Mouse (Mus musculus) spleen, postnatal 36 days (tissue): ENCODE results near the gene Syne2.
"Not testable (repeated sequence)": the region's sequence is repeated elsewhere in the genome, so short reads cannot be mapped to it uniquely, and the experiment has no call there.

ENCODE experiments used
- DNase-seq, 2 experiments: peaks; one replicate each; pipeline ENCODE4 v3.0.0; 2022; ENCODE audit warnings: low spot score in 2 of 2, mixed read lengths in 1 of 2

Syne2 gene

GRCm38 (mm10) chr12:75817959-75818452 lies at the start of gene Syne2:
Gene Syne2 (plus strand): TSS chr12:75818134.
- DNase-seq = peak; percentile 73 to 78

GRCm38 (mm10) chr12:75771410-75771809 lies 46.5 kb upstream of the Syne2 start:
- DNase-seq = no peak

DNA sequence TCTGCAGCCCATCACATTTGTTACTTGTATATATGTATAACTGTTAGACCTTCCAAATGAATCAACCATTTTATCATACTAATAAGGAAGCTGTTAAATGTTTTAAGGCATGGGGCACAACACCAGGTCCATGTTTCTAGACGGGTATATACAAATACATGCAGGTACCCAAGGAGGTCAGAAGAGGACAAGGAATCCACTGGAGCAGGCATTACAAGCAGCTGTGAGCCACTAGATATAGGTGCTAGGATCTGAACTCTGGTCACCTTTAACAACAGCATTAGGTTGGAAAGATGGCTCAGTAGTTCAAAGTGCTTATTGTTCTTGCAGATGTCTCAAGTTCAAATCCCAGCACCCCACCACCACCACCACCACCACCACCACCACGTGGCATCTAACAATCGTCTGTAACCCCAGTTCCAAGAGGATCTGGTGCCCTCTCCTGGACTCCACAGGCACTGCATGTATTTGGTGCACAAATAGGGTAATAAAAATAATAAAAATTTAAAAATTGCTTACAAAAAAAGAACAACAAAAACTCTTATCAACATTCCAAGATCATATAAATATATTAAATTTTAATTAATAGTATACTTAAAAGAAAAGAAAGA lies 45.4 kb upstream of the Syne2 start:
- peak; percentile 29 to 48 for DNase-seq

DNA sequence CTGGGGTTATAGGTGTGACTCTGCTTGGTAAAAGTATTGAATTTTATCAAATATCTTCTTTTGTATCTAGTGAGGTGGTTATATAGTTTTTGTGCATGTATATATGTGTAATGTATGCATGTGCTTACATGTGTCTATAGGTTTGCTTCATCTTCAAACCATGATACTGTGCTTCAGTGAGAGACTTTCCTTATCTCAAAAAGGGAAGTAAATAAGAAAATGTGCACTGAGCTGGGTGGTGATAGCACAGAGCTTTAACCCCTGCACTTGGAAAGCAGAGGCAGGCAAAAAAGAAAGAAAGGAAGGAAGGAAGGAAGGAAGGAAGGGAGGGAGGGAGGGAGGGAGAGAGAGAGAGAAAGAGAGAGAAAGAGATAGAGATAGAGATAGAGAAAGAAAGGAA lies 36.5 kb upstream of the Syne2 start:
- no peak for DNase-seq

- DNase-seq = no peak
These were observed 35.9 kb upstream of the Syne2 start for GRCm38 (mm10) chr12:75781995-75782394.

DNA sequence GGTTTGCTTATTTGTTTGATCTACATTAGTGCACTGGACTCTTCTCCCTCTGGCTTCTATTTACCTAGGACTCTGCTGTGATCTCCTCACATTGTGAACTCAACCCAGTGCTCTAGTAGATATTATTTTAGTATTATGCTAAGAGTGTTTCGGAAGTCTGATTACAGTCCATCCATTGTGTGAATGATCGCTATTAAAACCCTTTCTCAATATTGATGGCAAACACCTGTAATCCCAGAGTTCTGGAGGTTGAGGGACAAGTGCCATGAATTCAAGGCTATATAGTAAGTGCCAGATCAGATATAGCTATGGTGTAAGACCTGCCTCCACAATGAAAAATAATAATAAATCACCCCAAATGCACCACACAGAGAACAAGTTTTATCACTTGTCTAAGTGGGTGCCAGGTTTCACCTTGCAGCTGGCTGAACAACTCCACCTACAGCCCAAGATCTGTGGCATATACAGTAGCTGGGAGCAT lies 33.6 kb upstream of the Syne2 start:
- no peak for DNase-seq

- DNase-seq = not testable (repeated sequence)
These were observed 31.3 kb upstream of the Syne2 start for GRCm38 (mm10) chr12:75786681-75787080.

- no peak for DNase-seq
These were observed 28.5 kb upstream of the Syne2 start for GRCm38 (mm10) chr12:75789451-75789850.

- no peak for DNase-seq
These were observed 23.4 kb upstream of the Syne2 start for GRCm38 (mm10) chr12:75794527-75794926.

GRCm38 (mm10) chr12:75796510-75796909 lies 21.4 kb upstream of the Syne2 start:
- DNase-seq = no peak

DNA sequence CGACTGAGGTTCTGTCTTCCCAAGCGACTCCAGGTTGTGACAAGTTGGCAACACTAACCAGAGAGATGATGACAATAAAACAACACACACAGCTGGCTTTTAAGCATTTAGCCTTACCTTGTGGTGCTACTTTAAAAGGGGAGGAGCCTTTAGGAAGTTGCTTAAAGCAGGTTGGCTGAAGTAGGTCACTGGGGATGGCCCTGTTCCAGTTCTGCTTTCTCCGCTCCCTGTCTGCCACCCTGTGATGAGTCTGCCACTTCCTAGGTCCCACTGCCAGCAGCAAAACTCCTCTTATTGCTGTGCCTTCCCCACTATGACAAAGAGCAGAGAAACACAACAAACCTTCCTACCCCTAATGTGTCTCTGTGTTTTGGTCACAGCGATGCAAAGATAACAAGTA lies 11.7 kb upstream of the Syne2 start:
- no peak for DNase-seq

DNA sequence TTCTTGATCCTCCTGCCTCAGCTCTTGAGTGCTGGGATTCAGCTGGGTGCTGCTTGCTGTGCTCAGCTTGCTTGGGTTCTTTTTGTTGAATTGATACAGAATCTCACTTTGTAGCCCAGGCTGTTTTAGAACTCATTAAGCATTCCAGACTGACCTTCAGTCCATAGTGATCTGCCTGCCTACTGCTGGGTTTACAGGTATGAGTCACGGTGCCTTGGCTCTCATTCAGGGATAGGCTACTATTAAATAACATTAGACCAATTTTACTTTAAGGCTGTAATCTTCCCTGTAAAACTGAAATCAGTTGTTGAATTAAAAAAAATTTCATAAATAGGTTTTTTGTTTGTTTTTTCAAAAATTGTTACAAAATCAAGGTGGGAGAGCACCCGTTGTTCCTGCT lies 4.2 kb upstream of the Syne2 start:
- DNase-seq = no peak

DNA sequence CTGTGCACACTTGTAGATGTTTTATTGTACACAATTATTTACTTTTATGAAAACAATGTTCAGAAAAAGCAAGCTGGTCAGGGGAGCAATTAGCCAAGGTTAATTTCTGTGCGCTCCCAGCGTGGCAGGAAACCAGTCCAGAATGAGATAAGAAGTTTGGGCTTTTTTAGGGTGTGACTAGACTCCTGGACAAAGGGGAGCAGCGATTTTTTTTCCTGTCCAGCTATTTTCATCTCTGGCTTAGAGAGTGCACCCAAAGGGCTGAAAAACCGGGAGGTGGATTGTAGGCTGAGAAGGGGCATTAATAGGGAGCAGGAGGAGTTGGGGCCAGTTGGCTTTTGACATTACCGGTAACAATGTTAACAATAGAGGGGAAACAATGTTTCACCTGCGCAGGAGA lies 3.4 kb upstream of the Syne2 start:
- DNase-seq = no peak

DNA sequence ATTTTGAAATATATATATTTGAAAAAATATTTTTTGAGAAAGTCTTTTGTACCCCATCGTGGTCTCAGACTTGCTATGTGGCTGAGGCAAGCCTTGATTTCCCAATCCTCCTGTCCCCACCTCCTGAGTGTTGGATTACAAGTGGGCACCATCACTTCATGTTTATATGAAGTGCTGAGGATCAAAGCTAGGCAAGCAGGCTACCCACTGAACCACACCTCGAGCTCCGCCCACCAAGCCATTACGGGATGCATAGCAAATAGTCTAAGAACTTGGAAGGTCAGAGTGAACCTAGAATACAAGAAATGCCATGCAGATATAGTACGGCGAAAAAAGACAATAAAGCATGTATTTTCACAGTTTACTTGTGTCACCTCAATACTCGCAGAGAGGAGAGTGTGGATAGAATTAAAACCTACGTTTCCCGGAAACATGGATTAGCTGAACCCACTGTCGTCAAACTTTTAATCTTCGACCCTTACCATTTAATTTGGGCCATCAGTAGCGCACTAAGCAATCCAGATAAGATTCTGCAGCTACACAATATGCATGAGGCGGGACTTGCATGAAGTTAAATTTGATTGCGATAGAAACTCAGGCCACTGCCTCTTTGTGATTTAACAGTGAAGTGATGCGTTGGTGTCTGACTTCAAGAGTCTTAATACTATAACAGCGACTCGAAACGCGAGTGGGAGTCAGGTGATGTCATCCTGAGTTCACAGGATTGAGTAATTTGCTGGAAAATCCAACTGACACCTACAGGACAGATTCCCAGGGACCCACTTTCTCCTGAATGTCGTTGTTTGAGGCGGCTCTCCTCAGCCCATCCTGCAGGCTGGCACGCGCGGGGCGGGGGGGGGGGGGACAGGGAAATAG lies 715 bp upstream of the Syne2 start:
- no peak for DNase-seq

DNA sequence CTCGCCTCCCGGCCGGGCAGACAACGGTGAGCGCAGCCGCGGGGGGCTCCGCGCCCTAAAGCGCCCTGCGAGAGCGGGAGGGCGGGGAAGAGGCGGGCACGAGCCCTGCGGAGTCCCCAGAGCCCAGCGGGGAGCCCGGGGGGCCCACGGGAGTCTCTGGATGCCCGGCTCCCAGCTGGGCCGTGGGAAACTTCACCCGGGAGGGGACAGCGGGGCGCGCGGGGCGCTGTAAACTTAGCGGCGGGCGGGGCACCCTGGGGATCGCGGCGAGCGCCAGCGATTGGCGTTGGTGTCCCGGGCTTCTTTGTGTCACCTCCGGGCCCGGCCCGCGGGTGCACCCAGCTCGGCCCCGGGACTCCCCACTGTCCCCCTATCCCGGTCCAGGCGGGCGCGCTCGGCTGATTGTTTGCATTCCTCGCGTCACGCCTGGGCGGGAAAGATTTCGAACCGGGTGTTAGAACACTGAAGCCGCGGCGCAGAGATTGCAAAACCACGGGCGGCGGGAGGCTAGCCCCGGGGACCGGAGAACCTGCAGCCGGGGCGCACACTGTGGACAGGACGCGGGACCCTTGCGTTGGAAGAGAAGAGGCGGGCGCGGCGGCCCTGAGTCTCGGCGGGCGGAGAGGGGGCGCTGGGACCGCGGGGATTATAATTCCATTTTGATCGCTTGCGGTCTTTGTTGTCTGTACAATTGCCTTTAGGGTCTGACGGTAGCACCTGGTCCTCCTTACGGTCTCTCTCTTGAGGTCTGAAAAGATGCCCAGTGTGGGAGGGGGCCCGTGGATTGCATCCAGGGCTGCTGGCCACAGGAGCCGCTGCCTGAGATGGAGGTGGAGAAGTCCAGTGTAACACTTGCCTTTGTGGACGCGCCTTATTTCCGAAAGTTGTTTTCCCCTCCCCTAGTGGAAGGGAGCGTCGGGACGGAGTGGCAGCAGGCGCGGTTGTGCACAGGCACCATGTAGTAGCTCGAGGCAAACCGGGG lies 810 bp downstream of the Syne2 start:
- peak in 1 of 2 experiments; percentile 20 for DNase-seq

- no peak for DNase-seq
These were observed 1.5 kb downstream of the Syne2 start for GRCm38 (mm10) chr12:75819481-75819880.

DNA sequence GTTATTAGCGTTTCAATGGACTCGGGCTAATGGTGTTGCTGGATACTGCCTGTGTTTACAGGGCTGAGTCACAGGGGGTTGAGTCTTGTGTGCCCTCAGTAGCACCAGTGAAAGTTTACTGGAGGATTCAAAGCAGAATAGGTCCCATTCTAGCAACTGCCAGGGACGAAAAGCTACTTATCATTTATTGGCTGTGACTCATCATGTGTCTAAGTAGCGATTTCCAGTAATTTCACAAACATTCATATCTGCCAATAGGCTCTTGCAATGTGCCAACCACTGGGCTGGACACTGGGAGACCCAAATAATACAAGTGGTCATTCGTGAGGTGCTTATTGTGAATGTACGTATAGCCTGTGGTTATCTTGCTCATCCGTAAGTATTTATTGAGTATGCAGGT lies 2.3 kb downstream of the Syne2 start:
- no peak for DNase-seq

DNA sequence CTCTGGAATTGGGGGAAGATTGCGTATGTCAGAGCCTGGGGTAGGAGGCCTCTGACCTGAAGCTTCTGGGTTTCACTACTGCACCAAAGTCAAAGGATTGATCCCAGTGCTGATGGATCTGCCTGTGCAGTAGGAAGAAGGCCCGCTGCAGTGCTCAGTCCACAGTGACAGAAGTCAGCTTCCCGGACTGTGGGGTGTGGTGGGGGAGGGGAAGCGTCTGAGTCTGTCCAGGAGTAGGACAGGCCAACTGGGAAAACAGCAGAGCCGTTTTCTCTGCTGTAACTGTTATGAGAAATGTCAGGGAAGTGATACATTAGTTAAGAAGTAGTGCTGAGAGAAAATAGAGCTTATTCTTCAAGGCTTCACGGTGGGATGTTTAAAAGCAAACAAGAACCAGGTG lies 4.2 kb downstream of the Syne2 start:
- no peak for DNase-seq

DNA sequence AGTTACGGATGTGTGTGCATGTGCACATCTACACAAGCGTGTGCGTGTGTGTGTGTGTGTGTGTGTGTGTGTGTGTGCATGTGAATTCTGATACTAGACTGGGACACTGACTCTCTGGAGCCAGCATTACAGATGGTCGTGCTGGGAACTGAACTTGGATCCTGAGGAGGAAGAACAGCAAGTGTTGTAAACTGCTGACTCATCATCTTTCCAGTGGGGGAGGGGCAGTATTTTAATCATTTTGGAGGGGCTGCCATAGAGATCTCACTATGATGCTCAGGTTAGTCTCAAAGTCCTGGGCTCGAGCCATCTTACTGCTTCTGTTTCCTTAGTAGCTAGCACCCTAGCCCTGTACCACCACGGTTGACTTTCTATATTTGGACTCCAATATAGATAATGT lies 5.5 kb downstream of the Syne2 start:
- no peak for DNase-seq

DNA sequence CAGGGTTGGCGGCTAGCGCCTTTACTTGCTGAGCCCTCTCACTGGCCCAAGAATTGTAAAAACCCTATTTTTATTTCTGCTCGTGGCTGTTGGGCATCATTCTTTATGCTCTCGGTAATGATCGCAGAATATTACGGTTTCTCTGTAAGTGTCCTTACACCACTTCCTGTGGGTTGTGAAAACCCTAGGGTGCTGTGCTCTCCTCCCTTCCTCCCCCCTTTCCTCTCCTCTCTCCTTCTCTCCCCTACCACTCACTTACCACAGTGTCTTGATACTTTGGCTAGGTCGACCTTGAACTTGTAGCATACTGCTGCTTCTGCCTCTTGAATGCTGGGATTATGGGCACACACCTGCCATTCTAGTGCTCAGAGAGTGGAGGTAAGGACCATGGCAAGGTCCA lies 7.5 kb downstream of the Syne2 start:
- no peak for DNase-seq

DNA sequence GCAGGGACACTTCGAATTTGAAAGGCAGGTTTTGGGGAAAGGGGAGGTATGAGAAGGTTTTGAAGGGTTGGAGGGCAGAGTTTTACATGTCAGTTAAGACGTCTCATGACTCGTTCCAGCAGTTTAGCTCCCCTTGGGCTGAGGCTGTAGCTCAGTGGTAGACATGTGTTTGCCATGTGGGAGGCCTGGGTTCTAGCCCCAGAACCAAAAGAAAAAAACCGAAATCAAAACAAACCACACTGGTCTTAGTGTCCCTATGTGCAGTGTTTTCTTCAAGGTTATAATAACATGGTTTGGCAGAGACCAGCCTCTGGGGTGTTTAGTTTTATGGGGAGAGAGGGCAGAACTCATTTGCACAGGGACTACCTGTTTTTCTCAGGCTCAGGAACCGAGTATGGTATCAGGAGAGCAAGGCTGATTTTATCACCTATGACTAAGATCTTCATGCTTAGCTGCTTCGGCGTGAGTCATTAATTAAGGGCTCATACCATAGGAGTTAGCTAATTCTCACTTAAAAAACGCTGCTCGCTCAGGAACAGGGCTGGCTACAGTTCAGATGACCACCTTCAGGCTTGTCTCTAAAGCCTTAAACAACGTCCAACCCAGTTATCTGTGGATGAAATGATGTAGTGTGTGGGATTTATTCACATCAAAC lies 8.9 kb downstream of the Syne2 start:
- no peak for DNase-seq
